Mouse (Mus musculus): ENCODE results near the gene Cyp4f37.
"Not testable (repeated sequence)": the region's sequence is repeated elsewhere in the genome, so short reads cannot be mapped to it uniquely, and the experiment has no call there.

The Cyp4f37 gene

DNA sequence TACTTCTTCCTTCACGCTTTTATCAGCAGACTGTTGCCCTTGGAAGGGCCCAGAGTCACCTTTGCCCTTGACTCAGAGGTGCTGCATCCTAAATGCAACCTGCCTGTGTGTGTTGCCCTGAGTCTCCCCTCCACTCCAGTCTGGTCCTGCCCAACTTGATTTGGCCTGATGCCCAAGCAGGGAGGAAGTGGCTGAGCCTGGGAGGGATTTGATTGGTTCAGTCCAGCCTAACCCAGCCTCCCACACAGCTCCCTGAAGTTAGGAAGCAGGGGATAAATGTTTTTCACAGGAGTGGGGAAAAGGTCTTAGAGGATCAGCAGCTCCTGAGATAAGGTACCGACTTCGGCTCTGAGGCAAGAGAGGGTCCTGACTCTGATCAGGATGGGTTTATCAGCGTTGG is at the start of gene Cyp4f37:
TSS of gene Cyp4f37 (plus strand) at position 292 of the 400 bp plus-strand sequence.
- DNase-seq (ENCODE audit: low spot score in 2 of 2): not testable (repeated sequence)

DNA sequence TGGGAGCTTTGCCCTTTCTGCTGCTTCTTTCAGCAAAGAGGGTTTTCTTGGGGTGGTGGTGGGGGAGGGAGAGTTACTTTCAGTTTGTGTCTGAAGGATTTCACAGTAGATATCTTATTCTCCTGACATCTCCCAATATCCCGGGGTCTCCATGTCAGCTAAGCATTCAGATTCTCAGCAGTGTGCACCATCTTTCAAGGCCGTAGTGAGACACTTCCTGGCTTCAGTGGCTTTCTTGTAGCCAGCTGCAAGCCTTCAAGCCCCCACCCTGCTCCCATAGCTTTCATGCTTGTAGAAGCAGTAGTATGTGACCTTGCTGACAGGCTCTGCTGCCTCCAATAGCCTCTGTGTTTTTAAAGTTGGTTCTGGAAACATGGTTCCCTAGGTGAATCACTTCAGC is 47.8 kb upstream of the Cyp4f37 start:
- DNase-seq (ENCODE audit: low spot score in 2 of 2): not testable (repeated sequence)

DNA sequence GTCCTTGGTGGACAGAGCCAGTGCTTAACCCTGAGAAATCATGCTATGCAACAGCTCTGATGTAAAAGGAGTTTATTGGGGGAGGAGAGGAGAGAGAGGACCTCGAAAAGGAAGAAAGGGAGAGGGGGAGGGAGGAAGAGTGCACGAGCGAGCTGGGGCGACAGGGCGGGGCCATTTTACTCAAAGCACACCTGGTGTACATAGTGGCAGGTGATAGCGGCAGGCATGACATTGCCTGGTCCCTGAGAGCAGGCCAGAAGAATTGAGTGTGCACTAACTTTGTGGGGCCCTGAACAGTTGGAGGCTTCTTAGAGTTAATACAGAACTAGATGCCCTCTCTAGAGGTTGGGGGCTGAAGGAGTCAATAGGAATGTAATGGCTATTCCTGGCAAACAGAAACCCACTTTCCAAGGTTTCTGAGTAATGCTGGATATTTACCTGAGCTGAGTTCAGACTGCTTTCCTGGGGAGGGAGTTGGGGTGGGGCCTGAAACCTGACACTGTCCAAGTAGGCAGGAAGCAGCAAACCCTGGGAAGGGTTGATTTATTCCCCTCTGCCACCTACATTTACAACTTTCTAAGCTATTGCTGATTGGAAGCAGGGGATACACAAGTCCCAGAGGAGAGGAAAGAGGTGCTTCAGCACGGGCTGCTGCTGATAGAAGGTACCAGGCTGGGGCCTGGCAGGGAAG is 43.5 kb upstream of the Cyp4f37 start:
- DNase-seq (ENCODE audit: low spot score in 2 of 2): no peak

DNA sequence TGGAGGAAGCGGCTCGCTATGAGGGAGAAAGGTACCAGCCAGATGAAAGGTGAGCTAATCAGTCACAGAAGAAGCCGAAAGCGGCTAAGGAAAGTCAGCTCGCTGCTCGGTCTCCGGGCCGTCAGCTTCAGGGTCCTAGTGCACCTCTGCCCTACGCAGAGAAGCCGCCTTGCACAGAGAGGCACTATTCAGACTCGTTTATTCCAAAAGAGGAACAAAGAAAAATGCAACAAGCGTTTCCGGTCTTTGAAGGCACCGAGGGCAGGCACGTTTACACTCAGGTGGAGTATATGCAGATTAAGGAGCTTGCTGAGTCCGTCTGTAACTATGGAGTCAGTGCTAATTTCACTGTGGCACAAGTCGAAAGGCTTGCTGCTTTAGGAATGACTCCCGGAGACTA is 24.6 kb upstream of the Cyp4f37 start:
- no peak for DNase-seq (ENCODE audit: low spot score in 2 of 2)

DNA sequence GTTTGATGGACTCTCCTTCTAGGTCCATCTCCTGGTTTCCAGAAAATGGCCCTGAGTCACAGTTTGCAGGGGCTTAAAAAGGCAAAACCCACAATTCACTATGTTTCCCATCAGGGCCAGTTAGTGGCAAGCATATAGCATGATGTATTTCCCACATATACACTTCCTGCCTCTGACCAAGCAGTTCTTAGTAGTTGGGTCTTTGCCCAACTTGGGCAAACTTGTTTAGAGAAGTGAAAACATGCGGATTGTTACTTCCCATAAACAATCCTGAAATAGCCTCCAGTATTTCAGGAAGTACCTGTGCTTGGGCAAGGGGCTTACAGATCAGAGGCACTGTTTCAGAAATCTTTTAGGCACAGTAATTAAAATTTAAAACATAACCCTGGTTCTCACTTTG is 13.1 kb upstream of the Cyp4f37 start:
- DNase-seq (ENCODE audit: low spot score in 2 of 2): no peak

DNA sequence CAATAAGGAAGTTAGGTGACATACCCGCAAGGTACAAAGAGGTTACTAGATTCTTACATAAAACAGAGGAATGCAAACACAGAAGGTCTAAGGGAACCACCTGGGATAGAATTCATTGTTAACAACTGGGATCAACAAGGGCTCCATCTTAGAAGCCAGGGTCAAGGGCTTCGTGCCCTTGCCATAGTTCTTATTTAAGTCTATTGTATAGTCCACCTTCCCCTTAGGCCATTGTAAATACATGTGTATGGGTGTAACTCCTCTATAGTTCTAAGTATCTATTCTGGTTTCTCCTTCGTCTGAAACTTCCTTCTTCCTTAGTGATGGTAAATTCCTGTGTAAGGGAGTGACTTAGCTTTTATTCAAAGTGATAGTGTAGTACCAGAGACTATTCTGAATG is 10.9 kb upstream of the Cyp4f37 start:
- DNase-seq (ENCODE audit: low spot score in 2 of 2): not testable (repeated sequence)

DNA sequence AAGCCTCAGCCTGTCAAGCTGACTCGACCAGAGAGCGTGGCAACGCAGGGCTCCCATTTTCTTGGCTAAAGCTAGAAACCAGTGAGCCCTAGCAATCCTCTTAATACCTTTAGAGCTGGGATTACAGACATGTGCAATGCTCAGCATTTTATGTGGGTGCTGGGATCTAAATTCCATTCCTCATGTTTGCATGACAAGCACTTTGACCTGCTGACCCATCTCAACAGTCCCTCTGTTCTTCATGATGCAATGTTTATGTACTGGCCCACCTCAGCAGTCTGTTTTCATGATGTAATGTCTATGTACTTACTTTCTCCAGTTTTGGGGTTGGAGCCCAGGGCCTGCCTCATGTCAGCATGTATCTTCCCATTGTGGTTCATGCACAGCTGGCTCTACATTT is 10.2 kb upstream of the Cyp4f37 start:
- no peak for DNase-seq (ENCODE audit: low spot score in 2 of 2)

DNA sequence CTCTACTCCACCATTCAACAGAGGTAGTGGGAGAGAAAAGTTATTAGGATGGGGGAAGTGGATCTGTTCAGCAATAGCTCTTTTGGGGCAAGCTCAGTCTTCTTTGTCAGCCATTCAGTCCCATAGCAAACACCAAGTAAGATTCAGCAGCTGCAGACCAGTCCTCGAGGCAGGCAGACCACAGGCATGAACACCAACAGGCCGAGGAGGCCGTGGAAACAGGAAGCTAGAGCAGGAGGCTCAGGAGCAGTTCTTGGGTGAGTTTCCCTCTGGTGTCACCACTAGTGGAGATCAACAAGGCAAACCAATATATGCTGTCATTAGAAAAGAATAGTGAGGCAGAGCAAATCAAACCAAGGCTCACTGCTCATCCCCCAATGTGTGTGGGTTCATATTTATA is 8.7 kb upstream of the Cyp4f37 start:
- DNase-seq (ENCODE audit: low spot score in 2 of 2): no peak

DNA sequence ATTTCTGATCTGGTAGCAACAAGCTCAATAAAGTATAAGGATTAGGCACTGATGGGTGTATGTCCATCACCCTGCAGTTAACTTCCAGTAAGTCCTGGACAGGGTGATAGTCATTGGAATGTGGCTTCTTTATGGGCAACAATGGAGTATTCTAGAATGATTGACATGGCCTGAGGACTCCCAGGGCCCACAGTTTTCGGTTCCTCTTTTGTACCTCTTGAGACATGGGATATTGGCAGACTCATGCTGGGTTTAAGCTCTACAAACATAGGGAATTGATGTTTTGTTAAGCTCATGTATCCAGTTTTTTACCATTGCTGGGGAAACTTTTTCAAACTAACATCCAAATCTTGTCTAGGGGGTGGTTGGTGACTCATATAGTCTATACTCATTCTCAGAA is 3.9 kb upstream of the Cyp4f37 start:
- no peak for DNase-seq (ENCODE audit: low spot score in 2 of 2)

DNA sequence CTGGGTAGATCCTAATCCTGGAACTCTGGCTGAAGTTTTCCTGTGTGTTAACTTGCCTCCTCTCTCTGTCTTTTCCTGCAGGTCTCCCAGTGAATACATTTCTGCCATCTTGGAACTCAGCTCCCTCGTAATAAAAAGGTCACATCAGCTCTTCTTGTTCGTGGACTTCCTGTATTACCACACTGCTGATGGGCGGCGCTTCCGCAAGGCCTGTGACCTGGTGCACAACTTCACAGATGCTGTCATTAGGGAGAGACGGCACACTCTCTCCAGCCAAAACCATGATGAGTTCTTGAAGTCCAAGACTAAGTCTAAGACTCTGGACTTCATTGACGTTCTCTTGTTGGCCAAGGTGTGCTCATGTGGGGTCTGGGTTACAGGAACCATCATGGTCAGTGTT is 8.6 kb downstream of the Cyp4f37 start:
- DNase-seq (ENCODE audit: low spot score in 2 of 2): not testable (repeated sequence)

DNA sequence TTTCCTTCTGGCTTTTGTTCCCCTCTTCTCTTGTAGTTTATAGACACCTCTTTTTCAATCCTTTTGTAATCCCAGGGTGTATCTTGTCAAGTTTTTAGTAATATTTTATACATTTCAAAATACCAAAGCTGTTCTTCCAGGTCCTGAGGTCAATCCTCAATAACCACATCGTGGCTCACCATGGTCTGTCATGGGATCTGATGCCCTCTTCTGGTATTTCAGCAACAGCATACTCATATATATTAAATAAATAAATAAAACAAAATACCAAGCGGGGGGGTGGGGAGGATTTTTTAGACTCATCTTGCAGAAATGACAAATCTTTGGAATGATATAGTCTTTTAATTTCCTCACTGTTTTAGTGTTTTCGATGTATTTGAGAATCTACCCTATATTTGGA is 10.8 kb downstream of the Cyp4f37 start:
- DNase-seq (ENCODE audit: low spot score in 2 of 2): no peak

DNA sequence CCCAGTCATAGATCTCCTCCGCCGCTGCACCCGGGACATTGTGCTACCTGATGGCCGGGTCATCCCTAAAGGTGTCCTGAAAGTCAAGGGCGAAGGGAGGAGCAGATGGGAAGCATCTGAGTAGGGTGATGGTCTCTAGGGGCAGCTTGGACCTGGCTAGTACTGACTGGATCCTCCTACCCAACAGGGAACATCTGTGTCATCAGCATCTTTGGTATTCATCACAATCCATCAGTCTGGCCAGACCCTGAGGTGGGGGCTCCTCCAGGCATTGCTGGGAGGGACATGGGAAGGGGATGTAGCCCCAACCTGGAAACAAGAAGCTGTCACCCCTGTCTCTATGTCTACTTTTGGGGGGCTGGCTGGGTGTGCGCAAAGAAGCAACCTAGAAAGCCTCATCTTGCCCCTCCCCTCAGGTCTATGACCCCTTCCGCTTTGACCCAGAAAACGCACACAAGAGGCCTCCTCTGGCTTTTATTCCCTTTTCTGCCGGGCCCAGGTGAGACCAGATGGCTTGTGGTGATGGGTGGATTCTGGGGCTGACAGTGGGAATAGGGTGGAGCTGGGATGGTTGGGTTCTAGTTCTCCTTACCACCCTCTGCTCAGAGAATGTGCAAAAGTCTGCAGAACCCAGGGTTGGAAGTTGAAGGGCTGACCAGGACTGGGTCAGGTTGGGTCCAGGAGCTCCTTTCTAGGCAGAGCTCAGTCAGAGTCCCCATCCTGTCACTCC is 13.3 kb downstream of the Cyp4f37 start:
- DNase-seq (ENCODE audit: low spot score in 2 of 2): not testable (repeated sequence)

DNA sequence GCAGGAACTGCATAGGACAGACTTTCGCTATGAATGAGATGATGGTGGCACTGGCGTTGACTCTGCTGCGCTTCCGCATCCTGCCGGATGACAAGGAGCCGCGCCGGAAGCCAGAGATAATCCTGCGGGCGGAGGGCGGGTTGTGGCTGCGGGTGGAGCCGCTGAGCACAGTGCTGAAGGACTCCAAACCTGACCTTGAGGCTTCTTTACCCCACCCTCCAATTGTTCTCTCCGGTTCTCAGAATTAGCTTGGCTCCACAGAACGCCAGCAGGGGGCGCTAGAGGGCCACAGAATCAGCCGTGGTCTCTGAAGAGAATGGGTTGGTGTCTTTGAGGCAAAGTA is 13.8 kb downstream of the Cyp4f37 start:
- DNase-seq (ENCODE audit: low spot score in 2 of 2): peak; percentile 88 to 92

DNA sequence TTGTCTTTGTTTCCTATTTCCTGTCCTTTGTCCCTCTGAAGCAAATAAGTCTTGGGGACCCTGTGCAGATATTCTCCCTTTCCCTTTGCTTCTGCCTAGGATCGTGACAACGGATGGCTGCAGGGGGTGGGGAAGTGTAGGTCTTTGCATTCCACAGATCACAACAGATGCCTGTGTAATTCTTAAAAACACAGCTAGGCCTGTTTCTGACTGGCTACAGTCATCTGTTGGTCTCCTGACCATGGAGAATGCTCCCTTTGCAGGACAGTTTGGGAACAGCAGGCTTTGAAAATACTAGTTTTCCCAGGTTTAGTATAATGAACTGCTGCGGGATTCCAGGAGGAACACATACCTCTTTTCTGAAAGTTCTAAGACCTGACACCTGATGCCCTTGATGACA is 15.2 kb downstream of the Cyp4f37 start:
- DNase-seq (ENCODE audit: low spot score in 2 of 2): no peak

DNA sequence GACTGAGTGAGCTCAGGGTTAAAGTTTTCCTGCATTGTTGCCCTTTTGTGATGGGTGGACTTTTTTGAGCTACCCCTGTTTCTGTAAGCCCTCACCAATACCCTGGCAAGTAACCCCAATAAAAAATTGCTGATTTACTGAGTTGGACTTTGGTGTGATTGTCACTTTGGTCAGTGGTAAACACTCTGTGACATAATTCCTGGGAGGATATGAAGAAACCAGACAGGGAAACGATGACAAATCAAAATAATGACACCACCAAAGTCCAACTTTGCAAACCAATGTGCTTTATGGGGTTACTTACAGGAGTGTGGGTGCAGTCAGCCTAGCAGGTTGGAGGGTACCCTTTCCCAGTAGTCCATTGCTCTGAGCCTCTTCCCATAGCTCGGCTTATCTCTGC is 16.0 kb downstream of the Cyp4f37 start:
- no peak for DNase-seq (ENCODE audit: low spot score in 2 of 2)

DNA sequence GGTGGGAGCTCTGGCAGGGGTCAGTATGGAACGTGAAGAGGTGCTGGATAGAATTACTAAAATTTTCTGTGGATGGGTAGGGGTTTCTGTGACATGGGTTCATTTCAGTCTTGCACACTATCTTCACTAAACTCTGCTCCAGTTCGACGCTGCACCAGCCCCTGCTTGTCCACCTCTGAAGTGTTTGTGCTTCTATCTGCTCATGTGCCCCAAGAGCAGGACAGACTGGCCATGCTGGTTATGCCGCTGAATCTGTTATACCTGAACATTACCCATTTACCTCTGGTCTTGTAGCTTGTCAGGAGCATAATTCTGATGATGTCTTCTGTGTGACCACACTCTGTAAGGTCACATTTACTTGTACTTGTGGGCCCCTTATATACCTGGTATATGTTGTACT is 25.5 kb downstream of the Cyp4f37 start:
- no peak for DNase-seq (ENCODE audit: low spot score in 2 of 2)

DNA sequence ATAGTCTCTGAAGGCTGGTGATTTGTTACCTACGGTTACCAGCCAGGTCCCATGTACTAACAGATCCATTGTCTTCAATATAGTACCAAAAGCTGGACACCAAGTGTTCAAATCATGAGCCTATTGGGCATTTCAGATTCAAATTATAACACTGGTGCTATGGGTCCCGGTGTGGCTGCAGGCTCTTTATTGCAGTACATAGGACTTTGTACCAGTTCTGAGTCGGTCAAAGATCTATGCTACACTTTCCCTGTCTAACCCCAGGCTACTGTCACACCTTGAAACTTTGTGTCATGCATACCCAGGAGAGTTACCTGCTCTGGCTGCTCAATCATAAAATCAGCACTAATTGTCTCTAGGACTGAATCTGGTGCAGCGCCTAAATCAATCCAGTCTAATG is 32.8 kb downstream of the Cyp4f37 start:
- no peak for DNase-seq (ENCODE audit: low spot score in 2 of 2)

DNA sequence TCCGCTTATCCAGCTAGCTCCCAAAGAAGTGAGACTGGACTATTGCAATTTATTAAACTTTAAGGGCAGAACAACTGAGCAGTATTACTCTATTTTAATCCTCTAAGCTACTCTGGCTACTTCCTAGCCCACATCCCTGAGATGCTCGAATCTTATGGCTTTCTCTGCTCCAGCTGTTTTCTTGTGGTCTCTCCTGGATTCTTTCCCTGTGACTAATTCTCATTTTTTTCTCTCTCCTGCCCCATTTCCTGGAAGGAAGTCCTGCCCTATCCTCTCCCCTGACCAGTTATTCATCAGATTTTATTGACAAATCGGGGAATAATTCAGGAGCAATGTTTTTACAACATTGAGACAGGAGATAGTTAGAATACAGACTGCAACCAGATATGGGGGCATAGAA is 35.9 kb downstream of the Cyp4f37 start:
- DNase-seq (ENCODE audit: low spot score in 2 of 2): no peak

DNA sequence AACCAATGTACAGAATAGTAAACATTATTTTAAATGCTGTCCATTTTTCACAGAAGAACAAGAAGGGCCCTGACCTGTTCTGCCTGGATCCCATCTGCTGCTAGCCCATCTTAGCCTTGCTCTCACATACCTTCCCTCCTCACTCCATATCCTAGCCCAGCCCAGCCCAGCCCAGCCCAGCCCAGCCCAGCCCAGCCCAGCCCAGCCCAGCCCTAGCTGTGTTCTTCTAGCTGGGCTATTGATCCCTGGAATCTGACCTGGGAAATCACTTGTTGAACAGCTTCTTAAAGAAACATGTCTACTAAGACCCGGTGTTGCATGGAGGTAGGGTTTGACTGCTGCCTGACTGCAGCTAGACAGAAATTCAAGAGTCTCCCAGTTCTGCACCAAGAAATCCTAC is 37.1 kb downstream of the Cyp4f37 start:
- DNase-seq (ENCODE audit: low spot score in 2 of 2): no peak

DNA sequence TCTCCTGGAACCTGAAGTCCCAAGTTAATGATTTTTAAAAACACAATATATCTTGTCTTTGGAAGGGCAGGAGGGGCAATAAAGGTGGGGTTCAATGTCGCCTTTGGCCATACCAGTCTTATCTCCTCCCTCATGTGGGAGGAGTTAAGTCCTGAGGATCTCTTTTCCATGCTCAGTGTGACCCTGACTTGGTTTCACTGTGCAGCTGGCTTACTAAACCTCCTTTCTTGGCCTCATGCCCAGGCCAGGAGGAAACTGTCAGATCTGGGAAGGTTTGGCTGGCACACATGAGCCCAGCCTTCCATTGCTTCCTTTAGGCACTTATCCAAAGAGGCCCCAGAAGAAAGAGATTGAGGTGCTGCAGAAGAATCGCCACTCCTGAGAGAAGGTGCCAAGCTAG is 37.6 kb downstream of the Cyp4f37 start, which contains the start of gene Cyp4f40:
TSS of gene Cyp4f40 (plus strand) at position 189 of the 400 bp plus-strand sequence.
- no peak for DNase-seq (ENCODE audit: low spot score in 2 of 2)

DNA sequence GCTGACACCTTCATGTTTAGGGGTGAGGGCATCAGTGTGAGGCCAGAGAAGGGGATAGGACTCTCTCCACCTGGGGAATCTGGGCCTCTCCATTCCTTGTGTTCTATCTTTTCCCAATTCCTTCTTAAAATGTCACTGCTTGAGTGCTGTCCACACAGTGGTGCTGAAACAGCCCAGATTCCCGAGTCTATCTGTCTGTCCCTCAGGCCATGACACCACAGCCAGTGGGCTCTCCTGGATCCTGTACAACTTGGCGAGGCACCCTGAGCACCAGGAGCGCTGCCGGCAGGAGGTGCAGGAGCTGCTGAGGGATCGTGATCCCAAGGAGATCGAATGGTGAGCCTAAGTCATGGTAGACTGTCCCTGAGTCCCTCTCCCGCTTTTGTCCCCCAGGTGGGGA is 52.9 kb downstream of the Cyp4f37 start:
- DNase-seq (ENCODE audit: low spot score in 2 of 2): no peak

DNA sequence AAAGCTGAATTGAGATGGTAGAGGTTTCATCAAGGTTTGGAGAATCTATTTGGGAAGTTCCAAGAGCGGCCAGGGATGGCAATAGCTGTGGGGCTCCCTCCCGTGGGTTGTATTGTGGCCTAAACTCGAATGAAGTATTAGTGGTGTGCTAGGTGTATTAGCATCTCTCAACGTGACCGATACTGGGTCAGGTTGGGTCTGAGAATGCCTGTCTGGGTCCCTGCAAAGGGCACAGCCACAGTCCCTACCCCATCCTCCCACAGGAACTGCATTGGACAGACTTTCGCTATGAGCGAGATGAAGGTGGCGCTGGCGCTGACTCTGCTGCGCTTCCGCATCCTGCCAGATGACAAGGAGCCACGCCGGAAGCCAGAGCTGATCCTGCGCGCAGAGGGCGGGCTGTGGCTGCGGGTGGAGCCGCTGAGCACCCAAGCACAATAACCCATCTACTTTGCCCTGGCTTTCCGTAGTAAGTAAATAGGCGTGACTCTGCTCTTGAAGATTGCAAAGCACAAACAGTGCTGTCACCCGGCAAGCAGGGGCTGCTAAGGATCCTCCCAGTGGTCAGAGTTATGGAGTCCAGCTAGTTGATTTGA is 55.0 kb downstream of the Cyp4f37 start:
- no peak for DNase-seq (ENCODE audit: low spot score in 2 of 2)

DNA sequence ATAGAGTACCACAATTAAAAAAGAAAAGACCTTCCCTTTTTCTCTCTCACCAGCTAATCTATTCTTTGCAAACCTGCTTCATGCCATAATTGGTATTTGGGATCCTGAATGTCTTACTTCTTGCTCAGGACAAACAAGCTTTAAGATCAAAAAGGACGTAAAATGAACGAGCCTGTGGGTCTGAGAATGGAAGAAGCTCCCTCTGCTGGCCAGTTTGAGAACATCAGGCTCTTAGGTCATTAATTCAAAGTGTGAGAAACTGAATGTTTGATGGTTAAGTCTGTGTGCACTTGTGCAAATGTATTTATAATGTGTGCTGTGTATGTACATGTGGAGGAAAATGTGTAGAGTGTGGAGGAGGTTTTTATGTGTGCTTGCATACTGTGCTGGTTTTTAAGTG is 59.3 kb downstream of the Cyp4f37 start:
- DNase-seq (ENCODE audit: low spot score in 2 of 2): peak; percentile 11 to 21

Measured in right cerebral cortex, adult 2 months (tissue).